ENCODE assay signal across 8 mouse cellular contexts in genomic region chr7:18925162-18925938, GRCm38 (mm10). TPM values are rescaled to one million over a fixed set of nuclear protein-coding genes. Genes with fewer than 3 reads are reported as not detected.
A peak's percentile ranks its signal among the peaks of the same experiment; 100 is the strongest.
DNase-seq lines count a peak whose midpoint lies in the region; ATAC-seq and TF ChIP-seq lines count a peak whose summit lies in the region.

Nova2 (plus strand) TSS chr7:18925888.

- peaks cover 17% of the 10 kb centered on the region for H3K4me1 ChIP-seq in cerebellum, adult 2 months (ENCODE audit: control insufficient read depth, insufficient read depth, low read length)
- H3K4me1 ChIP-seq in neural tube, embryonic 14.5 days (ENCODE audit: control insufficient read depth, insufficient read depth, low read length), result peaks cover 43% of the 10 kb centered on the region

- H3K27me3 ChIP-seq in cerebellum, adult 2 months (ENCODE audit: control insufficient read depth, insufficient read depth, low read length), result no peaks in the 10 kb centered on the region
- H3K27me3 ChIP-seq in neural tube, embryonic 14.5 days (ENCODE audit: control insufficient read depth, insufficient read depth, low read length), result no peaks in the 10 kb centered on the region

- under 1% methylated on average over 34 of the region's 45 CpGs for WGBS in cerebellum, adult 2 months
- 1% methylated on average over 26 of the region's 45 CpGs for WGBS in neural tube, embryonic 14.5 days

- H3K4me3 ChIP-seq in cerebellum, adult 2 months (replicated peaks; ENCODE audit: insufficient read depth, low read depth, low read length), result peak within 1 kb of the TSS; percentile 80
- peak within 1 kb of the TSS; percentile 82 for H3K4me3 ChIP-seq in layer of hippocampus, adult 2 months
- H3K4me3 ChIP-seq in neural tube, embryonic 14.5 days (ENCODE audit: low read depth, low read length), result peak within 1 kb of the TSS; percentile 90

- peak; percentile 84 for ATAC-seq in neural tube, embryonic 14.5 days (ENCODE audit: low read depth)

- H3K27ac ChIP-seq in cerebellum, adult 2 months (ENCODE audit: insufficient read depth, low read length), result 0 out of 2 replicates have a peak within 1 kb of the TSS, but pooled peaks have one; percentile 4
- peak within 1 kb of the TSS; percentile 99 for H3K27ac ChIP-seq in layer of hippocampus, adult 2 months
- peak within 1 kb of the TSS; percentile 94 for H3K27ac ChIP-seq in neural tube, embryonic 14.5 days (ENCODE audit: low read depth, low read length)

- TF ChIP-seq CTCF in cerebellum, adult 2 months (IDR thresholded peaks at IDR 0.05; ENCODE audit: borderline replicate concordance, insufficient read depth, low read depth, low read length), result no peak
- TF ChIP-seq CTCF in layer of hippocampus, adult 2 months (conservative IDR thresholded peaks at IDR 0.05), result peak; percentile 68

- peak within 1 kb of the TSS; percentile 85 for H3K4me2 ChIP-seq in neural tube, embryonic 14.5 days (ENCODE audit: low read depth, low read length)

- DNase-seq in MEL-GATA-1-ER (ENCODE audit: extremely low read depth, low read depth), result peak; percentile 77
- DNase-seq in cerebellum, adult 2 months, result peak; percentile 96 to 97
- peak; percentile 80 for DNase-seq in forelimb bud, embryonic 11.5 days (ENCODE audit: low read depth, low spot score)
- DNase-seq in heart, postnatal 4 days, result peak; percentile 90
- DNase-seq in layer of hippocampus, adult 2 months (ENCODE audit: low spot score in 2 of 2), result peak; percentile 95 to 97
- DNase-seq in lung, adult 18-20 months, result peak; percentile 88 to 92
- DNase-seq in telencephalon, adult 2 months (ENCODE audit: low read depth, low spot score), result peak; percentile 94

- H3K9me3 ChIP-seq in neural tube, embryonic 14.5 days (ENCODE audit: control insufficient read depth, low read length), result no peaks in the 10 kb centered on the region

- peak within 1 kb of the TSS; percentile 99 for H3K9ac ChIP-seq in neural tube, embryonic 14.5 days (replicated peaks; ENCODE audit: low read depth, low read length)

- H3K36me3 ChIP-seq in neural tube, embryonic 14.5 days (ENCODE audit: control insufficient read depth, insufficient read depth, low read length), result no peaks in the 10 kb centered on the region

- TF ChIP-seq POLR2A in cerebellum, adult 2 months (IDR thresholded peaks at IDR 0.05; ENCODE audit: borderline replicate concordance, insufficient read depth, low read length), result peak; percentile 65; the same call in 1 of the 2 replicates

RNA-seq across cellular contexts. Expression of gene Nova2, which starts in this region (rescaled TPM):
- 12.8 and 14.5 TPM in 2 replicates for polyA plus RNA-seq in cerebellum, adult 2 months (2012; rRNA removed)
- 1 to 10 TPM; 8.6 to 9.1 TPM for total RNA-seq in heart, postnatal 4 days (2021)
- 10 to 100 TPM; 82.7 to 85.4 TPM for total RNA-seq in layer of hippocampus, adult 2 months (2021)
- 17.1 and 18.4 TPM in 2 replicates for polyA plus RNA-seq in neural tube, embryonic 14.5 days (2014; fragmentation: Nextera tagmentation; extraction: Ambion mirVana)

Comparison
In these comparisons a context has a peak if more than half of its experiments do, and no peak if none do; other contexts are left out.
1. Peak in every context shown above with its lines: DNase-seq, ATAC-seq, H3K4me3 ChIP-seq and H3K27ac ChIP-seq.
2. RNA of gene Nova2 (total RNA-seq): 82.7 to 85.4 TPM in layer of hippocampus, adult 2 months; 8.6 to 9.1 TPM in heart, postnatal 4 days; every median in the first group is over 4 times any median in the second.
3. H3K27ac ChIP-seq: peak in every context shown above with its lines; median percentile 99 in layer of hippocampus, adult 2 months; 94 in neural tube, embryonic 14.5 days; 4 in cerebellum, adult 2 months.